In genomic region chrX:12007832-12008540, GRCm38 (mm10) we compare ENCODE assay signal across 9 mouse cellular contexts.
DNase-seq lines count a peak whose midpoint lies in the region; ATAC-seq and TF ChIP-seq lines count a peak whose summit lies in the region.
"Had no signal": no experiment of that assay in that cellular context is flagged by ENCODE, and none has a peak within 500 bp of the region (broad histone marks: within the 10 kb centered on the region; RNA-seq: fewer than 3 reads in every experiment).

No protein-coding gene starts in this region.

- peak overlapping the region; percentile 63 for H3K4me2 ChIP-seq in forebrain, embryonic 11.5 days (ENCODE audit: low read depth, low read length, severe bottlenecking)
- peak overlapping the region; percentile 73 for H3K4me2 ChIP-seq in hindbrain, embryonic 15.5 days
- H3K4me2 ChIP-seq in midbrain, embryonic 15.5 days, result peak overlapping the region; percentile 67; the same call in 1 of the 2 replicates

- H3K27me3 ChIP-seq in forebrain, embryonic 11.5 days (ENCODE audit: control insufficient read depth, insufficient read depth, low read length), result peaks cover 42% of the 10 kb centered on the region
- H3K27me3 ChIP-seq in hindbrain, embryonic 15.5 days, result peaks cover 29% of the 10 kb centered on the region
- peaks cover 20% of the 10 kb centered on the region for H3K27me3 ChIP-seq in midbrain, embryonic 15.5 days (replicated peaks)

- H3K27ac ChIP-seq in layer of hippocampus, adult 2 months, result no peak overlapping the region
- H3K27ac ChIP-seq in forebrain, embryonic 11.5 days (ENCODE audit: low read depth, low read length), result no peak overlapping the region; the same call in 1 of the 2 replicates
- no peak overlapping the region for H3K27ac ChIP-seq in hindbrain, embryonic 15.5 days (replicated peaks)
- peak overlapping the region; percentile 92; the same call in 1 of the 2 replicates for H3K27ac ChIP-seq in midbrain, embryonic 15.5 days
- H3K27ac ChIP-seq: left cerebral cortex, adult 2 months had no signal

- no peak overlapping the region for H3K4me3 ChIP-seq in layer of hippocampus, adult 2 months
- H3K4me3 ChIP-seq in forebrain, embryonic 11.5 days (ENCODE audit: low read depth, low read length), result no peak overlapping the region
- H3K4me3 ChIP-seq in hindbrain, embryonic 15.5 days, result no peak overlapping the region
- no peak overlapping the region for H3K4me3 ChIP-seq in midbrain, embryonic 15.5 days

- DNase-seq in layer of hippocampus, adult 2 months (ENCODE audit: low spot score in 2 of 2), result no peak
- DNase-seq in layer of hippocampus, adult 11-12 months (ENCODE audit: low spot score), result no peak
- DNase-seq in forebrain, embryonic 11.5 days (ENCODE audit: low spot score), result no peak
- no peak for DNase-seq in spleen, adult 18-20 months
- no peak for DNase-seq in cerebellum, postnatal 10 days

- H3K36me3 ChIP-seq in forebrain, embryonic 11.5 days (ENCODE audit: control insufficient read depth, insufficient read depth, low read length), result no peaks in the 10 kb centered on the region
- H3K36me3 ChIP-seq in hindbrain, embryonic 15.5 days, result no peaks in the 10 kb centered on the region
- no peaks in the 10 kb centered on the region for H3K36me3 ChIP-seq in midbrain, embryonic 15.5 days (replicated peaks)
- H3K36me3 ChIP-seq: G1E had no signal

- peak; percentile 22 for TF ChIP-seq CTCF in layer of hippocampus, adult 2 months (conservative IDR thresholded peaks at IDR 0.05)

- no peak for ATAC-seq in forebrain, embryonic 11.5 days (replicated peaks; ENCODE audit: low FRiP score)
- no peak for ATAC-seq in hindbrain, embryonic 15.5 days (ENCODE audit: low FRiP score, low read depth)
- no peak for ATAC-seq in midbrain, embryonic 15.5 days (replicated peaks)

- peaks cover 12% of the 10 kb centered on the region; the same call in 1 of the 2 replicates for H3K4me1 ChIP-seq in forebrain, embryonic 11.5 days (replicated peaks; ENCODE audit: control insufficient read depth, insufficient read depth, low read length)
- peaks cover 35% of the 10 kb centered on the region for H3K4me1 ChIP-seq in hindbrain, embryonic 15.5 days (replicated peaks)
- H3K4me1 ChIP-seq in midbrain, embryonic 15.5 days, result peaks cover 28% of the 10 kb centered on the region

- no peaks in the 10 kb centered on the region for H3K9me3 ChIP-seq in forebrain, embryonic 11.5 days (ENCODE audit: control insufficient read depth, low read length)
- no peaks in the 10 kb centered on the region for H3K9me3 ChIP-seq in hindbrain, embryonic 15.5 days
- no peaks in the 10 kb centered on the region for H3K9me3 ChIP-seq in midbrain, embryonic 15.5 days
- H3K9me3 ChIP-seq: G1E had no signal

- 7% methylated on average over 11 of the region's 11 CpGs for WGBS in forebrain, embryonic 11.5 days
- 14% methylated on average over 11 of the region's 11 CpGs for WGBS in hindbrain, embryonic 15.5 days
- 9% methylated on average over 11 of the region's 11 CpGs for WGBS in midbrain, embryonic 15.5 days

- H3K9ac ChIP-seq in forebrain, embryonic 11.5 days (ENCODE audit: low read length), result no peak overlapping the region
- no peak overlapping the region for H3K9ac ChIP-seq in hindbrain, embryonic 15.5 days
- H3K9ac ChIP-seq in midbrain, embryonic 15.5 days, result no peak overlapping the region
